Mouse (Mus musculus): Measurements from ENCODE around the gene Mrpl41.

DNA sequence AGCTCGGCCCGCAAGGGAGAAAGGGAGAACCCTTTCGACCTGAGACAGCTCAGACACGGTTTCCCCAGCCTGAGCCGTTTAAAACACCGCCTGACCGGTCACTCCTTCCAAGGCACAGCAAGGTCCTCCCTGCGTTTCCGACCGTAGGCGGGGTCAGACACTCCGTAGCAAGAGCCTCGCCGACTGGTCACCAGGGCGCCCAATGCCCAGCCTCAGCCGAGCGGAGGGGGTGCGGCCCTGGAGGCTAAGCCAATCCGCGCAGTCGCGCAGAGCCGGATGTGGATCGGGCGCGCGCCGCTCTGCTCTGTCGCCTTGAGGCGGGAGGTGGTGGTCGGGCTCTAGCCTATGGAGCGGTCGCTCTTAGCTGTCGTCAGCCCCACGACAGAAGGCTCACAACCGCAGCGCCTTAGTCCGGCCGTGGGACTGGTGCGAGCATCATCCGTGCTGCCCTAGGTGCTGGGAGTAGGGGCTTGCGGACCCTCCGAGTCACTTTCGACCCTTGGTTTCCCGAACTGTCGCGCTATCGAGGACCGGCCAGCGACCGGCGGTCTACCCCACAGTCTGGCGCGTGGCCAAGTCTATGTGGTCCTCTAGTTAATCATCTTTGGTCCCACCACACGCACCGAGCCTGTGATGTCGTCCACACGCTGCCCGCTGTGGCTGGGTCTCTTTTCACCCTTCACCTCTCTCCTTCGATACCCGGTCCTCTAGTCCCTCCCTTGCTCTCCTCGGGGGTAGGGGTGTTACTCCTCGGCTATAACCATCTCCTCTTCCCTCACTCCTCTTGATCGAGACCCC is at the start of gene Mrpl41:
- TF ChIP-seq CTCF (conservative IDR thresholded peaks at IDR 0.05; ENCODE audit: low read length) (no peak), POU5F1 (IDR thresholded peaks at IDR 0.05; ENCODE audit: borderline replicate concordance, low read length) (no peak), NANOG (IDR thresholded peaks at IDR 0.05; ENCODE audit: borderline replicate concordance, low read length) (no peak)

All from E14TG2a.4 (cell line).